In genomic region chr2:152436405-152436901, GRCm38 (mm10) we compare ENCODE assay signal across 12 mouse cellular contexts. TPM values are rescaled to one million over a fixed set of nuclear protein-coding genes. Genes with fewer than 3 reads are reported as not detected.
DNase-seq lines count a peak whose midpoint lies in the region; ATAC-seq and TF ChIP-seq lines count a peak whose summit lies in the region.
"Had no signal": no experiment of that assay in that cellular context is flagged by ENCODE, and none has a peak within 500 bp of the region (broad histone marks: within the 10 kb centered on the region; RNA-seq: fewer than 3 reads in every experiment).

No protein-coding gene starts in this region.

- H3K27me3 ChIP-seq in hindbrain, postnatal 0 days (ENCODE audit: insufficient read depth, low read length): no peaks in the 10 kb centered on the region
- no peaks in the 10 kb centered on the region; the same call in 1 of the 2 replicates for H3K27me3 ChIP-seq in hindbrain, embryonic 12.5 days
- H3K27me3 ChIP-seq in limb, embryonic 10.5 days (ENCODE audit: low read depth, poor library complexity, severe bottlenecking): 0 out of 2 replicates have a peak, but pooled peaks cover 4% of the 10 kb centered on the region

- no peak overlapping the region for H3K4me3 ChIP-seq in hindbrain, postnatal 0 days (ENCODE audit: low read length)
- no peak overlapping the region for H3K4me3 ChIP-seq in hindbrain, embryonic 12.5 days
- no peak overlapping the region for H3K4me3 ChIP-seq in limb, embryonic 10.5 days

- no peak overlapping the region for H3K9ac ChIP-seq in hindbrain, postnatal 0 days (replicated peaks; ENCODE audit: low read length)
- H3K9ac ChIP-seq in hindbrain, embryonic 12.5 days: no peak overlapping the region

- H3K4me1 ChIP-seq in hindbrain, postnatal 0 days (ENCODE audit: insufficient read depth, low read length): no peaks in the 10 kb centered on the region
- H3K4me1 ChIP-seq in hindbrain, embryonic 12.5 days: peaks cover 4% of the 10 kb centered on the region
- peaks cover 13% of the 10 kb centered on the region for H3K4me1 ChIP-seq in limb, embryonic 10.5 days

- H3K36me3 ChIP-seq in hindbrain, postnatal 0 days (ENCODE audit: insufficient read depth, low read length): no peaks in the 10 kb centered on the region
- no peaks in the 10 kb centered on the region for H3K36me3 ChIP-seq in hindbrain, embryonic 12.5 days
- no peaks in the 10 kb centered on the region for H3K36me3 ChIP-seq in limb, embryonic 10.5 days

- peak; percentile 36; the same call in 1 of the 2 replicates for ATAC-seq in hindbrain, postnatal 0 days
- ATAC-seq in hindbrain, embryonic 12.5 days (ENCODE audit: low FRiP score): no peak

- no peak for TF ChIP-seq CTCF in hindbrain, postnatal 0 days (IDR thresholded peaks at IDR 0.05; ENCODE audit: low read depth)

- WGBS in hindbrain, postnatal 0 days: 77% methylated on average over 7 of the region's 7 CpGs
- 85% methylated on average over 7 of the region's 7 CpGs for WGBS in hindbrain, embryonic 12.5 days
- 88% methylated on average over 7 of the region's 7 CpGs for WGBS in limb, embryonic 10.5 days

- peak; percentile 36 for DNase-seq in hindbrain, postnatal 0 days (ENCODE audit: low spot score)
- DNase-seq in heart, adult 8-10 months (ENCODE audit: low spot score): peak; percentile 24
- DNase-seq in heart, postnatal 4 days: peak; percentile 63
- DNase-seq in limb, embryonic 10.5 days (ENCODE audit: low spot score): peak; percentile 28
- no peak for DNase-seq in adrenal gland, postnatal 36 days
- DNase-seq in cerebellum, adult 18-20 months: no peak
- DNase-seq: lung, postnatal 36 days had no signal

- no peaks in the 10 kb centered on the region for H3K9me3 ChIP-seq in hindbrain, postnatal 0 days (ENCODE audit: low read length)
- H3K9me3 ChIP-seq in hindbrain, embryonic 12.5 days (replicated peaks): no peaks in the 10 kb centered on the region
- no peaks in the 10 kb centered on the region for H3K9me3 ChIP-seq in limb, embryonic 10.5 days (replicated peaks)

- no peak overlapping the region for H3K4me2 ChIP-seq in hindbrain, postnatal 0 days (ENCODE audit: low read depth, low read length)
- H3K4me2 ChIP-seq in hindbrain, embryonic 12.5 days (replicated peaks): no peak overlapping the region

- H3K27ac ChIP-seq in hindbrain, postnatal 0 days: peak overlapping the region; percentile 9; the same call in 1 of the 2 replicates
- H3K27ac ChIP-seq in hindbrain, embryonic 12.5 days: no peak overlapping the region
- no peak overlapping the region for H3K27ac ChIP-seq in limb, embryonic 10.5 days

RNA-seq across cellular contexts. Expression of gene 6820408C15Rik, which starts 21.1 kb away (rescaled TPM):
- 2.3 and 3.9 TPM in 2 replicates for total RNA-seq in hindbrain, postnatal 0 days (2014; rRNA removed)
- 3.6 and 4.0 TPM in 2 replicates for polyA plus RNA-seq in hindbrain, postnatal 0 days (2015; fragmentation: Nextera tagmentation; extraction: Ambion mirVana)
- 2.0 and 3.6 TPM in 2 replicates for polyA plus RNA-seq in hindbrain, embryonic 12.5 days (2016; fragmentation: Nextera tagmentation; extraction: Ambion mirVana)
- 1 to 10 TPM; 1.5 to 2.9 (median 2.3) TPM for total RNA-seq in heart, adult 8-10 months (2022)
- 1 to 10 TPM; 3.8 to 4.0 TPM for total RNA-seq in heart, postnatal 4 days (2021)
- polyA plus RNA-seq in limb, embryonic 10.5 days (2016; fragmentation: Nextera tagmentation; extraction: Ambion mirVana): 0.40 and 0.61 TPM in 2 replicates
- under 1 TPM; 0.17 to 0.26 TPM for total RNA-seq in adrenal gland, postnatal 36 days (2021)
- total RNA-seq: CH12.LX; monocyte, adult 5-6 weeks had no signal

RNA-seq across cellular contexts. Expression of gene Zcchc3, which starts 21.6 kb away (rescaled TPM):
- total RNA-seq in hindbrain, postnatal 0 days (2014; rRNA removed): 17.4 TPM in 2 replicates
- polyA plus RNA-seq in hindbrain, postnatal 0 days (2015; fragmentation: Nextera tagmentation; extraction: Ambion mirVana): 15.8 and 16.1 TPM in 2 replicates
- 50.7 and 54.5 TPM in 2 replicates for polyA plus RNA-seq in hindbrain, embryonic 12.5 days (2016; fragmentation: Nextera tagmentation; extraction: Ambion mirVana)
- 1 to 10 TPM; 5.8 to 7.6 (median 6.4) TPM for total RNA-seq in heart, adult 8-10 months (2022)
- total RNA-seq in heart, postnatal 4 days (2021): 10 to 100 TPM; 24.9 to 27.4 TPM
- 64.9 and 67.2 TPM in 2 replicates for polyA plus RNA-seq in limb, embryonic 10.5 days (2016; fragmentation: Nextera tagmentation; extraction: Ambion mirVana)
- total RNA-seq in adrenal gland, postnatal 36 days (2021): 1 to 10 TPM; 6.8 to 8.7 TPM
- total RNA-seq: CH12.LX had no signal

RNA-seq across cellular contexts. Expression of gene Defb23, which starts 28.0 kb away (rescaled TPM):
- not detected in 2 replicates for total RNA-seq in hindbrain, postnatal 0 days (2014; rRNA removed)
- polyA plus RNA-seq in hindbrain, postnatal 0 days (2015; fragmentation: Nextera tagmentation; extraction: Ambion mirVana): not detected in 2 replicates
- not detected in 2 replicates for polyA plus RNA-seq in hindbrain, embryonic 12.5 days (2016; fragmentation: Nextera tagmentation; extraction: Ambion mirVana)
- total RNA-seq in heart, adult 8-10 months (2022): not detected
- total RNA-seq in heart, postnatal 4 days (2021): not detected
- not detected in 2 replicates for polyA plus RNA-seq in limb, embryonic 10.5 days (2016; fragmentation: Nextera tagmentation; extraction: Ambion mirVana)
- not detected for total RNA-seq in adrenal gland, postnatal 36 days (2021)
- total RNA-seq: CH12.LX; layer of hippocampus, postnatal 10 days; monocyte, adult 5-6 weeks had no signal
- polyA plus RNA-seq: limb, embryonic 14.5 days had no signal

RNA-seq across cellular contexts. Expression of gene Sox12, which starts 38.6 kb away (rescaled TPM):
- total RNA-seq in hindbrain, postnatal 0 days (2014; rRNA removed): 49.7 and 50.2 TPM in 2 replicates
- polyA plus RNA-seq in hindbrain, postnatal 0 days (2015; fragmentation: Nextera tagmentation; extraction: Ambion mirVana): 9.7 and 10.1 TPM in 2 replicates
- polyA plus RNA-seq in hindbrain, embryonic 12.5 days (2016; fragmentation: Nextera tagmentation; extraction: Ambion mirVana): 19.5 and 19.6 TPM in 2 replicates
- total RNA-seq in heart, adult 8-10 months (2022): 1 to 10 TPM; 5.5 to 8.5 (median 7.0) TPM
- total RNA-seq in heart, postnatal 4 days (2021): 10 to 100 TPM; 42.3 to 42.6 TPM
- 9.9 and 11.8 TPM in 2 replicates for polyA plus RNA-seq in limb, embryonic 10.5 days (2016; fragmentation: Nextera tagmentation; extraction: Ambion mirVana)
- 10 to 100 TPM in 1 of 2 experiments, 1 to 10 TPM in 1; 8.3 to 12.9 TPM for total RNA-seq in adrenal gland, postnatal 36 days (2021)
- total RNA-seq: CH12.LX; monocyte, adult 5-6 weeks had no signal

RNA-seq across cellular contexts. Expression of gene Defb20, which starts 40.4 kb away (rescaled TPM):
- total RNA-seq in hindbrain, postnatal 0 days (2014; rRNA removed): not detected in 2 replicates
- polyA plus RNA-seq in hindbrain, postnatal 0 days (2015; fragmentation: Nextera tagmentation; extraction: Ambion mirVana): not detected in 2 replicates
- not detected in 2 replicates for polyA plus RNA-seq in hindbrain, embryonic 12.5 days (2016; fragmentation: Nextera tagmentation; extraction: Ambion mirVana)
- total RNA-seq in heart, adult 8-10 months (2022): not detected
- not detected for total RNA-seq in heart, postnatal 4 days (2021)
- polyA plus RNA-seq in limb, embryonic 10.5 days (2016; fragmentation: Nextera tagmentation; extraction: Ambion mirVana): not detected in 2 replicates
- total RNA-seq in adrenal gland, postnatal 36 days (2021): not detected
- total RNA-seq: CH12.LX; layer of hippocampus, postnatal 10 days; monocyte, adult 5-6 weeks had no signal
- polyA plus RNA-seq: limb, embryonic 14.5 days had no signal

Comparison
In these comparisons a context has a peak if more than half of its experiments do, and no peak if none do; other contexts are left out.
1. DNase-seq: peak in hindbrain, postnatal 0 days (single experiment), heart, adult 8-10 months (single experiment), heart, postnatal 4 days (single experiment) and limb, embryonic 10.5 days (single experiment); none in adrenal gland, postnatal 36 days (0 of 2) and cerebellum, adult 18-20 months (0 of 2).